Comparison of ENCODE assay signal across 13 mouse cellular contexts in the genomic region with DNA sequence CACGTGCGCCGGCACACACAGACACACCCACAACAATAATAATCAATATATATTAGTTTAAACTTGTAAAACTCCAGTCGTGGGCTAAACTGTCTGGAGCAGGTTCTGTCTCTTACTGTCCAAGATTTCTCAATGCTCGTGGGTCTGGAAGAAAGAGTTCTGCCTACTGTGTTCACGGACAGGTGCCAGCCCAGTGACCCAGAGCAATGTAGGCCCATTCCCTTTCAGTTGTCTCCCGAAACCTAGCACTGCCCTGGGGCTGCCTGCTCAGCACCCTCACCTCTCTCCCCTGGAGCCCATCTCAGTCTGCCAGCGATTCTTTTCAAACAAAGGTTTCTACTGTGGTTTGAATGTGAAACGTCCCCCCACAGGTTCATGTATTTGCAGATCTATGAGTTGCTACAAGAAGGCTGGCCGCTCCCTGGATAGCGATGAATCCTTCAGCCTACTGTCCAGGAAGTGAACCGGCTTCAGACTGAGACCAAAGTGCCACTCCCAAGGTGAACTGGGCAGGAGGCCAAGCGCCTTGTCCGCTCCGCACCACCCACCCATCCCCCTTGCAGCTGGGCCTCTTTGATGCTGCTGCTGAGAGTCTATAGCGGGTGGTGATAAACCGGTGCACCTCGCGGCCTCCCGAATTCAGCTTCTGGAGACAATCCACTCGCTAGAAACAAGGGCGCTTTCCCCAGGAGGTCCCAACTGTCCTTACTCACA. TPM values are rescaled to one million over a fixed set of nuclear protein-coding genes. Genes with fewer than 3 reads are reported as not detected.
DNase-seq lines count a peak whose midpoint lies in the region; ATAC-seq and TF ChIP-seq lines count a peak whose summit lies in the region.
"Had no signal": no experiment of that assay in that cellular context is flagged by ENCODE, and none has a peak within 500 bp of the region (broad histone marks: within the 10 kb centered on the region; RNA-seq: fewer than 3 reads in every experiment).

No protein-coding gene starts in this region.

- H3K9me3 ChIP-seq in stomach, postnatal 0 days (ENCODE audit: control insufficient read depth, low read length), result no peaks in the 10 kb centered on the region
- H3K9me3 ChIP-seq: hindbrain, embryonic 15.5 days had no signal

- no peak for TF ChIP-seq CTCF in stomach, postnatal 0 days (IDR thresholded peaks at IDR 0.05; ENCODE audit: low read depth)

- TF ChIP-seq EP300 in stomach, postnatal 0 days (optimal IDR thresholded peaks at IDR 0.05), result no peak

- no peak overlapping the region for H3K27ac ChIP-seq in stomach, postnatal 0 days (replicated peaks)
- H3K27ac ChIP-seq: hindbrain, embryonic 15.5 days had no signal

- no peak overlapping the region for H3K9ac ChIP-seq in stomach, postnatal 0 days (ENCODE audit: low read length)
- H3K9ac ChIP-seq: hindbrain, embryonic 15.5 days had no signal

- no peak overlapping the region for H3K4me2 ChIP-seq in stomach, postnatal 0 days (replicated peaks; ENCODE audit: low read depth)
- H3K4me2 ChIP-seq: hindbrain, embryonic 15.5 days had no signal

- 0 out of 2 replicates have a peak, but pooled peaks have one; percentile 41 for ATAC-seq in stomach, postnatal 0 days (ENCODE audit: low FRiP score, low TSS enrichment)

- peak; percentile 21 to 51 for DNase-seq in cerebellum, postnatal 14 days
- no peak for DNase-seq in cerebellum, adult 9-11 months
- peak; percentile 45 for DNase-seq in ovary, adult 18-20 months (ENCODE audit: low spot score)
- DNase-seq in ovary, postnatal 10 days (ENCODE audit: low spot score), result no peak
- peak; percentile 87 to 89 for DNase-seq in kidney, postnatal 25 days
- DNase-seq in stomach, postnatal 0 days (ENCODE audit: low spot score), result peak; percentile 72
- no peak for DNase-seq in c-Kit-positive CD71-positive TER-119-positive erythroid progenitor cells, embryonic 14.5 days (ENCODE audit: low spot score)
- no peak for DNase-seq in urinary bladder, adult 18-20 months (ENCODE audit: low spot score in 2 of 2)
- DNase-seq: B cell, adult 2 months; thymus, adult 2 months had no signal

- no peaks in the 10 kb centered on the region for H3K27me3 ChIP-seq in stomach, postnatal 0 days (ENCODE audit: control insufficient read depth, insufficient read depth, low read length)

- no peaks in the 10 kb centered on the region for H3K4me1 ChIP-seq in stomach, postnatal 0 days (replicated peaks; ENCODE audit: control insufficient read depth, insufficient read depth)
- H3K4me1 ChIP-seq: hindbrain, embryonic 15.5 days had no signal

- H3K4me3 ChIP-seq in stomach, postnatal 0 days (ENCODE audit: low read depth, low read length), result no peak overlapping the region
- H3K4me3 ChIP-seq: hindbrain, embryonic 15.5 days had no signal

- WGBS in stomach, postnatal 0 days, result 24% methylated on average over 22 of the region's 22 CpGs

- H3K36me3 ChIP-seq in stomach, postnatal 0 days (ENCODE audit: control insufficient read depth, insufficient read depth, low read length), result no peaks in the 10 kb centered on the region
- H3K36me3 ChIP-seq: hindbrain, embryonic 15.5 days had no signal

RNA-seq across cellular contexts. Expression of a gene that starts 36.5 kb away (rescaled TPM):
- polyA plus RNA-seq in stomach, postnatal 0 days (2015; fragmentation: Nextera tagmentation; extraction: Ambion mirVana), result not detected in 2 replicates
- polyA plus RNA-seq: embryonic facial prominence, embryonic 14.5 days; hindbrain, embryonic 15.5 days; neural tube, embryonic 11.5 days had no signal

RNA-seq across cellular contexts. Expression of a gene that starts 44.6 kb away (rescaled TPM):
- polyA plus RNA-seq in stomach, postnatal 0 days (2015; fragmentation: Nextera tagmentation; extraction: Ambion mirVana), result 0.06 and 0.07 TPM in 2 replicates
- polyA plus RNA-seq: neural tube, embryonic 11.5 days had no signal

RNA-seq across cellular contexts. Expression of a gene that starts 52.8 kb away (rescaled TPM):
- not detected in 2 replicates for polyA plus RNA-seq in stomach, postnatal 0 days (2015; fragmentation: Nextera tagmentation; extraction: Ambion mirVana)
- polyA plus RNA-seq: embryonic facial prominence, embryonic 14.5 days had no signal

Comparison
In these comparisons a context has a peak if more than half of its experiments do, and no peak if none do; other contexts are left out.
1. DNase-seq: peak in cerebellum, postnatal 14 days (2 of 2), ovary, adult 18-20 months (single experiment), kidney, postnatal 25 days (2 of 2) and stomach, postnatal 0 days (single experiment); none in cerebellum, adult 9-11 months (single experiment), ovary, postnatal 10 days (single experiment), c-Kit-positive CD71-positive TER-119-positive erythroid progenitor cells, embryonic 14.5 days (single experiment) and urinary bladder, adult 18-20 months (0 of 2).